Mouse (Mus musculus) heart, adult 2 months (tissue): ENCODE data around the gene Pcdh20.

Experiments
- CTCF ChIP-seq: fragments of 200-600 bp; IDR thresholded peaks from 2 replicates; pipeline ENCODE4 v1.8.1; 2022; ENCODE audit warnings: antibody characterized with exemption, mild to moderate bottlenecking, moderate library complexity
- EP300 ChIP-seq: fragments of 200-500 bp; IDR thresholded peaks from 2 replicates; pipeline ENCODE4 v1.6.1; 2011; ENCODE audit warnings: low read depth, low read length, control low read depth; ENCODE audit not compliant: insufficient read depth
- POLR2A ChIP-seq: fragments of 200-500 bp; IDR thresholded peaks from 2 replicates; pipeline ENCODE4 v1.6.1; 2011; ENCODE audit warnings: mild to moderate bottlenecking, low read depth, low read length, control low read depth; ENCODE audit not compliant: insufficient read depth

GRCm38 (mm10) chr14:88466416-88466815, 4.8 kb downstream of the Pcdh20 start:
- TF ChIP-seq CTCF (peak; percentile 58), POLR2A (no peak), EP300 (no peak)
